In the genomic region with DNA sequence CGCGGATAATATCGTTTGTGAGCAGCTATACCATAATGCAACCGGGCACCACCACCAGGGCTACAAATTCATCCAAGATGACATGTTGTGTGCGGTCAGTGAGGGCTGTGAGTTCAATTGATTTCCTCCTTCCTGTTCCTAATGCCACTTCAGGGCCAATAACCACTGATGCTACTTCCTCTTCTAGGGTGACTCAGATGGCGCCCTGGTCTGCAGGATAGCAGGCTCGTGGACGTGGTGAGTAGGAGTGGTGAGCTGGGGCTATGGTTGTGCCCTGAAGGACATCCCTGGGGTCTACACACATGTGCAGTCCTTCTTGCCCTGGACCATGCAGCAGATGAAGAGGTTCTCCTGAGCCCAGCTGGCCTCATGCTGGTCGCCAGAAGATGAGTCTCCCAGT, we compare ENCODE assay signal across 20 mouse cellular contexts. TPM values are rescaled to one million over a fixed set of nuclear protein-coding genes. Genes with fewer than 3 reads are reported as not detected.
A peak's percentile ranks its signal among the peaks of the same experiment; 100 is the strongest.
DNase-seq lines count a peak whose midpoint lies in the region; ATAC-seq lines count a peak whose summit lies in the region.
"Had no signal": no experiment of that assay in that cellular context is flagged by ENCODE, and none has a peak within 500 bp of the region (broad histone marks: within the 10 kb centered on the region; RNA-seq: fewer than 3 reads in every experiment).

No protein-coding gene starts in this region.

- peak; percentile 10 for DNase-seq in lung, postnatal 36 days
- no peak for DNase-seq in lung, postnatal 10 days
- no peak for DNase-seq in kidney, adult 18-20 months
- no peak for DNase-seq in right cerebral cortex, postnatal 25 days
- DNase-seq: adrenal gland, adult 8-10 months; adrenal gland, postnatal 25 days; cerebellum, adult 11-12 months; cerebellum, adult 9-10 months; cerebellum, postnatal 14 days; gastrocnemius, postnatal 10 days; gastrocnemius, postnatal 36 days; heart, adult 18-20 months; heart, postnatal 10 days; heart, postnatal 4 days had no signal

- peak; percentile 90 for ATAC-seq in granulocyte monocyte progenitor cell, adult 5-6 weeks (replicated peaks; ENCODE audit: poor library complexity, severe bottlenecking)
- ATAC-seq in megakaryocyte progenitor cell, adult 5-6 weeks (replicated peaks; ENCODE audit: poor library complexity), result peak; percentile 85
- ATAC-seq: activated CD4-positive, CD25-positive, alpha-beta regulatory T cell, adult 4 months; forebrain, embryonic 15.5 days had no signal

RNA-seq across cellular contexts. Expression of gene Tpsab1, which starts 13.0 kb away (rescaled TPM):
- not detected in 2 replicates for total RNA-seq in granulocyte monocyte progenitor cell, adult 5-6 weeks (2014; fragmentation: Nextera tagmentation)
- not detected in 2 replicates for total RNA-seq in granulocyte monocyte progenitor cell, adult 5-6 weeks (2017)
- total RNA-seq in megakaryocyte progenitor cell, adult 5-6 weeks (2015), result not detected in 2 replicates
- not detected in 2 replicates for total RNA-seq in megakaryocyte progenitor cell, adult 5-6 weeks (2017)
- total RNA-seq: ES-E14 had no signal

RNA-seq across cellular contexts. Expression of gene Prss29, which starts 13.9 kb away (rescaled TPM):
- not detected in 2 replicates for total RNA-seq in granulocyte monocyte progenitor cell, adult 5-6 weeks (2014; fragmentation: Nextera tagmentation)
- not detected in 2 replicates for total RNA-seq in granulocyte monocyte progenitor cell, adult 5-6 weeks (2017)
- not detected in 2 replicates for total RNA-seq in megakaryocyte progenitor cell, adult 5-6 weeks (2015)
- not detected in 2 replicates for total RNA-seq in megakaryocyte progenitor cell, adult 5-6 weeks (2017)
- total RNA-seq: adrenal gland, adult 8-10 months; adrenal gland, postnatal 25 days; ES-E14; gastrocnemius, adult 18-20 months; gastrocnemius, postnatal 10 days; gastrocnemius, postnatal 36 days; heart, adult 18-20 months; heart, postnatal 10 days; heart, postnatal 4 days had no signal

RNA-seq across cellular contexts. Expression of gene Prss28, which starts 23.9 kb away (rescaled TPM):
- not detected in 2 replicates for total RNA-seq in granulocyte monocyte progenitor cell, adult 5-6 weeks (2014; fragmentation: Nextera tagmentation)
- total RNA-seq in granulocyte monocyte progenitor cell, adult 5-6 weeks (2017), result not detected in 2 replicates
- not detected in 2 replicates for total RNA-seq in megakaryocyte progenitor cell, adult 5-6 weeks (2015)
- total RNA-seq in megakaryocyte progenitor cell, adult 5-6 weeks (2017), result not detected in 2 replicates
- total RNA-seq: adrenal gland, adult 8-10 months; adrenal gland, postnatal 25 days; ES-E14; gastrocnemius, adult 18-20 months; gastrocnemius, postnatal 10 days; gastrocnemius, postnatal 36 days; heart, adult 18-20 months; heart, postnatal 10 days; heart, postnatal 4 days had no signal

RNA-seq across cellular contexts. Expression of gene Tpsb2, which starts 33.8 kb away (rescaled TPM):
- not detected in 2 replicates for total RNA-seq in granulocyte monocyte progenitor cell, adult 5-6 weeks (2014; fragmentation: Nextera tagmentation)
- total RNA-seq in granulocyte monocyte progenitor cell, adult 5-6 weeks (2017), result not detected in 2 replicates
- not detected in 2 replicates for total RNA-seq in megakaryocyte progenitor cell, adult 5-6 weeks (2015)
- total RNA-seq in megakaryocyte progenitor cell, adult 5-6 weeks (2017), result not detected in 2 replicates
- total RNA-seq: ES-E14 had no signal

RNA-seq across cellular contexts. Expression of gene Prss34, which starts 34.1 kb away (rescaled TPM):
- 2.4 and 94.9 TPM in 2 replicates for total RNA-seq in granulocyte monocyte progenitor cell, adult 5-6 weeks (2014; fragmentation: Nextera tagmentation)
- total RNA-seq in granulocyte monocyte progenitor cell, adult 5-6 weeks (2017), result 21.6 and 23.7 TPM in 2 replicates
- 18.7 and 31.2 TPM in 2 replicates for total RNA-seq in megakaryocyte progenitor cell, adult 5-6 weeks (2015)
- 4.5 and 23.9 TPM in 2 replicates for total RNA-seq in megakaryocyte progenitor cell, adult 5-6 weeks (2017)
- total RNA-seq: ES-E14 had no signal
